Mouse (Mus musculus) megakaryocyte, embryonic 14.5 days (primary cell): ENCODE data around the gene Tmem233.

ENCODE experiments used
- FLI1 ChIP-seq: IDR thresholded peaks from 2 replicates; pipeline ENCODE4 v1.6.1; 2012; ENCODE audit warnings: low read length, inconsistent platforms, mixed read lengths
- GATA1 ChIP-seq: IDR thresholded peaks from 3 replicates; pipeline ENCODE4 v1.6.1; 2012; ENCODE audit warnings: mixed read lengths, low read length, inconsistent platforms, borderline replicate concordance

DNA sequence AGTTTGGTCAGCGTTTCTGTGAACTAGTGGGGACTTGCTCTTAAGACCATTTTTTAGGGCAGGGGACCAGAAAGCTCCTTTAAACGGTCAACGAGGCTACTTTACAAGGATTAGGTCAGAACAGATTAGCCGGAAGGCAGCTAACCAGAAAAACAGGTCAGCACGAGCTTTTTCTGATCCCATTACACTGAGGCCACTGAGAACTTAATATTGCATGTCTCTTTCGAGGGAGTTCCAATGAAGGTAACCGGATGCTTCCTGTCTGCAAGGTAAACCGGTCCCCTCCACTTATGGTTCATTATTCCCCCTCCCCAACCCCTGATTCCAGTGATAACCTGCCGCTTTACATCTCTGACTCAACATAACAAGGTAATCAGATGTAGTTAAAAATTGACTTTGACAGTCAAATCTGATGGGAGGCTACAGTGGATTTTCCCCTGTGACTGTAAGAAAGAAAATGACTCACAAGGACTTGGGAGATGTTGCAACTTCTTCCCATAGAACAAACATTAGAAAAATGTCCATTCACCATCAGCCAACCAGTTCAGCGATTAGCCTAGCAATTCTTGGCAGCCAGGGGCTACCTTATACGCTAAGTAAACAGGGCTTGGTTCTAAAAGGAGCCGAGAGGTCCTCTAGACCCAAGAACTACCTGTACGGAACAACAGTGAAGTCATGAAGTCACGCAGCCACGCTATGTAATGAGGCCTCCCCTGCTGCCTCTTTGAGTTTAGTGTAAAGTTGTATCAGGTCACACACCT is 73.8 kb downstream of the Tmem233 start:
- no peak for TF ChIP-seq GATA1
- TF ChIP-seq FLI1 = no peak
